13 mouse cellular contexts compared by ENCODE assay signal in the genomic region with DNA sequence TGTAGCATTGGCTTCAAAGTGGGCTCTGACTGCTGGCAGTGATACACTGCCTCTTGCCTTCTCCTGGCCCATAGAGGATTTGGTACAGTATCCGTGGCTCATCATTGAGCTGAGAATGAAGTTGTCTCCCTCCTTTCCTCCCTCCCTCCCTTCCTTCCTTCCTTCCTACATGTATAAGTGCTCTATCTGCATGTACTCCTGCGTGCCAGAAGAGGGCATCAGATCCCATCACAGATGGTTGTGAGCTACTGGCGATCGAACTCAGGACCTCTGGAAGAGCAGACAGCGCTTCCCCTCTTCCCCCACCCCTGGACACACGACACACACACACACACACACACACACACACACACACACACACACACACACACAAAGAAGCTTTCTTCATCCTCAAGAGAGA. TPM values are rescaled to one million over a fixed set of nuclear protein-coding genes. Genes with fewer than 3 reads are reported as not detected.
DNase-seq lines count a peak whose midpoint lies in the region; ATAC-seq and TF ChIP-seq lines count a peak whose summit lies in the region.
"Had no signal": no experiment of that assay in that cellular context is flagged by ENCODE, and none has a peak within 500 bp of the region (broad histone marks: within the 10 kb centered on the region; RNA-seq: fewer than 3 reads in every experiment).

No protein-coding gene starts in this region.

- peak; percentile 64 for TF ChIP-seq RAD21 in CH12.LX (IDR thresholded peaks at IDR 0.05; ENCODE audit: low read depth, low read length)

- peak overlapping the region; percentile 2; the same call in 1 of the 2 replicates for H3K4me2 ChIP-seq in CH12.LX (ENCODE audit: insufficient read depth, low read depth, poor library complexity, severe bottlenecking)
- H3K4me2 ChIP-seq: neural tube, embryonic 15.5 days had no signal

- no peak for TF ChIP-seq EP300 in CH12.LX (IDR thresholded peaks at IDR 0.05; ENCODE audit: low read length)

- peak; percentile 31 for TF ChIP-seq CTCF in left cerebral cortex, adult 2 months (IDR thresholded peaks at IDR 0.05)
- TF ChIP-seq CTCF in CH12.LX (conservative IDR thresholded peaks at IDR 0.05 in 1 of 2, IDR thresholded peaks at IDR 0.05 in 1 of 2; ENCODE audit: low read depth in 2 of 2, low read length in 2 of 2) = peak; percentile 39 to 78; a peak in 3 of 4 replicates

- no peak overlapping the region for H3K4me3 ChIP-seq in left cerebral cortex, adult 2 months
- H3K4me3 ChIP-seq in CH12.LX (replicated peaks in 1 of 3; ENCODE audit: low read depth in 2 of 3, low read length in 2 of 3, poor library complexity in 1 of 3) = no peak overlapping the region
- H3K4me3 ChIP-seq in embryonic facial prominence, embryonic 10.5 days = no peak overlapping the region
- H3K4me3 ChIP-seq: liver, embryonic 15.5 days; neural tube, embryonic 15.5 days had no signal

- peaks cover 5 to 21% of the 10 kb centered on the region in 2 experiments for H3K4me1 ChIP-seq in CH12.LX (ENCODE audit: control insufficient read depth in 1 of 2, insufficient read depth in 2 of 2)
- peaks cover 19% of the 10 kb centered on the region for H3K4me1 ChIP-seq in embryonic facial prominence, embryonic 10.5 days

- ATAC-seq in CD4-positive, CD25-positive, alpha-beta regulatory T cell, adult 4 months = no peak

- H3K9me3 ChIP-seq in CH12.LX (replicated peaks; ENCODE audit: low read length) = no peaks in the 10 kb centered on the region
- no peaks in the 10 kb centered on the region for H3K9me3 ChIP-seq in embryonic facial prominence, embryonic 10.5 days
- H3K9me3 ChIP-seq: liver, embryonic 15.5 days; neural tube, embryonic 15.5 days had no signal

- no peak for TF ChIP-seq POLR2A in CH12.LX (IDR thresholded peaks at IDR 0.05; ENCODE audit: low read depth, low read length)

- intact Hi-C loops in left cerebral cortex, adult 2 months (cut with DNase I) = loop anchor here (2.0 kb wide), 2 partner anchors 142 to 230 kb away; no protein-coding TSS in a partner anchor
- intact Hi-C loops in left cerebral cortex, postnatal 36 days (cut with DNase I) = loop anchor here (2.0 to 5.0 kb wide), 3 partner anchors 44 to 229 kb away; no protein-coding TSS in a partner anchor

- in situ Hi-C loops in CH12.LX (cut with MboI; ENCODE audit: low pct_ligation_motif_present, low pct_unique_long_range_greater_than_20kb, low sequenced_read_pairs) = no loop called here

- dilution Hi-C loops in CH12.LX (cut with MboI; ENCODE audit: extremely low pct_ligation_motif_present, extremely low pct_unique_long_range_greater_than_20kb, low sequenced_read_pairs) = no loop called here

- H3K27me3 ChIP-seq in CH12.LX (replicated peaks) = no peaks in the 10 kb centered on the region
- no peaks in the 10 kb centered on the region for H3K27me3 ChIP-seq in embryonic facial prominence, embryonic 10.5 days (replicated peaks; ENCODE audit: low read depth, poor library complexity, severe bottlenecking)
- H3K27me3 ChIP-seq: liver, embryonic 15.5 days; neural tube, embryonic 15.5 days had no signal

- H3K27ac ChIP-seq in left cerebral cortex, adult 2 months = no peak overlapping the region
- no peak overlapping the region for H3K27ac ChIP-seq in CH12.LX (ENCODE audit: insufficient read depth, low read depth)
- H3K27ac ChIP-seq in embryonic facial prominence, embryonic 10.5 days (replicated peaks) = no peak overlapping the region
- H3K27ac ChIP-seq: liver, embryonic 15.5 days; neural tube, embryonic 15.5 days had no signal

- peak; percentile 62 for DNase-seq in CD4-positive, CD25-positive, alpha-beta regulatory T cell, adult 2 months (ENCODE audit: low read depth, low spot score)
- no peak for DNase-seq in left cerebral cortex, adult 2 months (ENCODE audit: extremely low spot score in 1 of 2, low spot score in 2 of 2)
- DNase-seq in left cerebral cortex, postnatal 36 days (ENCODE audit: low spot score in 2 of 2) = no peak
- DNase-seq in CH12.LX (ENCODE audit: extremely low read depth) = peak; percentile 47
- peak; percentile 21 for DNase-seq in embryonic facial prominence, embryonic 10.5 days (ENCODE audit: low spot score)
- DNase-seq in layer of hippocampus, postnatal 10 days (ENCODE audit: low spot score in 2 of 2) = no peak
- no peak for DNase-seq in urinary bladder, postnatal 14 days (ENCODE audit: low spot score)
- DNase-seq: B cell, adult 2 months had no signal

- H3K79me2 ChIP-seq in CH12.LX (replicated peaks; ENCODE audit: control insufficient read depth, extremely low read depth, insufficient read depth, poor library complexity, severe bottlenecking) = no peaks in the 10 kb centered on the region

- no peak overlapping the region for H3K9ac ChIP-seq in CH12.LX (ENCODE audit: insufficient read depth, low read depth)
- H3K9ac ChIP-seq: liver, embryonic 15.5 days; neural tube, embryonic 15.5 days had no signal

- H3K36me3 ChIP-seq in CH12.LX (replicated peaks in 1 of 2; ENCODE audit: control insufficient read depth in 1 of 2, insufficient read depth in 1 of 2, low read length in 1 of 2) = no peaks in the 10 kb centered on the region
- no peaks in the 10 kb centered on the region for H3K36me3 ChIP-seq in embryonic facial prominence, embryonic 10.5 days (replicated peaks)
- H3K36me3 ChIP-seq: liver, embryonic 15.5 days; neural tube, embryonic 15.5 days had no signal

- WGBS in embryonic facial prominence, embryonic 10.5 days = 54% methylated on average over 6 of the region's 6 CpGs

TF ChIP-seq in CH12.LX, 34 proteins besides CTCF, POLR2A, EP300 and RAD21:
- TF ChIP-seq TCF12 (IDR thresholded peaks at IDR 0.05; ENCODE audit: low read depth, low read length) = peak; percentile 41; the same call in 1 of the 2 replicates
- no peak for TF ChIP-seq MXI1 (IDR thresholded peaks at IDR 0.05; ENCODE audit: low read depth, low read length)
- TF ChIP-seq CHD2 (IDR thresholded peaks at IDR 0.05; ENCODE audit: low read length) = no peak
- TF ChIP-seq KAT2A (IDR thresholded peaks at IDR 0.05; ENCODE audit: insufficient replicate concordance, low read length) = no peak
- peak; percentile 80 for TF ChIP-seq SMC3 (IDR thresholded peaks at IDR 0.05; ENCODE audit: low read depth, low read length)
- TF ChIP-seq NELFE (IDR thresholded peaks at IDR 0.05; ENCODE audit: low read depth, low read length) = no peak
- TF ChIP-seq MAX (IDR thresholded peaks at IDR 0.05; ENCODE audit: low read length) = no peak
- no peak for TF ChIP-seq PAX5 (IDR thresholded peaks at IDR 0.05; ENCODE audit: low read length)
- TF ChIP-seq MEF2A (IDR thresholded peaks at IDR 0.05; ENCODE audit: borderline replicate concordance, low read depth, low read length) = peak; percentile 22; the same call in 1 of the 2 replicates
- peak; percentile 73 for TF ChIP-seq MAZ (IDR thresholded peaks at IDR 0.05; ENCODE audit: low read depth, low read length)
- TF ChIP-seq JUND (conservative IDR thresholded peaks at IDR 0.05; ENCODE audit: low read depth, low read length) = no peak
- peak; percentile 51; the same call in 1 of the 2 replicates for TF ChIP-seq ELF1 (IDR thresholded peaks at IDR 0.05; ENCODE audit: low read depth, low read length)
- TF ChIP-seq CHD1 (IDR thresholded peaks at IDR 0.05; ENCODE audit: low read depth, low read length) = no peak
- TF ChIP-seq USF1 (IDR thresholded peaks at IDR 0.05; ENCODE audit: low read depth, low read length) = no peak
- no peak for TF ChIP-seq ETS1 (conservative IDR thresholded peaks at IDR 0.05; ENCODE audit: low read depth, low read length)
- TF ChIP-seq BHLHE40 (IDR thresholded peaks at IDR 0.05; ENCODE audit: low read depth, low read length) = no peak
- TF ChIP-seq IRF4 (IDR thresholded peaks at IDR 0.05; ENCODE audit: low read depth, low read length) = no peak
- no peak for TF ChIP-seq TBP (conservative IDR thresholded peaks at IDR 0.05; ENCODE audit: low read depth, low read length)
- TF ChIP-seq MAFK (IDR thresholded peaks at IDR 0.05; ENCODE audit: insufficient replicate concordance, low read length) = no peak
- no peak for TF ChIP-seq E2F4 (IDR thresholded peaks at IDR 0.05; ENCODE audit: insufficient replicate concordance, low read depth, low read length)
- TF ChIP-seq JUN (IDR thresholded peaks at IDR 0.05; ENCODE audit: insufficient read depth, low read depth, low read length) = no peak
- no peak for TF ChIP-seq UBTF (IDR thresholded peaks at IDR 0.05; ENCODE audit: low read depth, low read length)
- no peak for TF ChIP-seq ZNF384 (IDR thresholded peaks at IDR 0.05; ENCODE audit: low read depth, low read length)
- TF ChIP-seq ZC3H11A (IDR thresholded peaks at IDR 0.05; ENCODE audit: low read depth, low read length) = 0 out of 2 replicates have a peak, but pooled peaks have one; percentile 6
- no peak for TF ChIP-seq GABPA (IDR thresholded peaks at IDR 0.05; ENCODE audit: insufficient replicate concordance, low read depth, low read length)
- no peak for TF ChIP-seq ZMIZ1 (IDR thresholded peaks at IDR 0.05; ENCODE audit: low read depth, low read length)
- no peak for TF ChIP-seq SIN3A (IDR thresholded peaks at IDR 0.05; ENCODE audit: low read length)
- TF ChIP-seq USF2 (conservative IDR thresholded peaks at IDR 0.05; ENCODE audit: low read depth, low read length) = no peak
- no peak for TF ChIP-seq ZKSCAN1 (IDR thresholded peaks at IDR 0.05; ENCODE audit: borderline replicate concordance, low read depth, low read length)
- TF ChIP-seq NRF1 (IDR thresholded peaks at IDR 0.05; ENCODE audit: low read depth, low read length) = no peak

RNA-seq across cellular contexts. Expression of gene Gm14214, which starts 56.7 kb away (rescaled TPM):
- polyA plus RNA-seq in CD4-positive, CD25-positive, alpha-beta regulatory T cell, adult 4 months (2017; shearing (Covaris generic)) = not detected
- total RNA-seq in left cerebral cortex, adult 2 months (2021) = not detected
- not detected for total RNA-seq in left cerebral cortex, postnatal 36 days (2021)
- total RNA-seq in CH12.LX (2012; rRNA removed) (not detected in 2 replicates), CH12.LX (2014; rRNA removed) (not detected in 2 replicates)
- polyA plus RNA-seq in CH12.LX (2012; ENCODE audit: insufficient read length, low read depth) = 0.41 TPM in 1 of 2 replicates, not detected in the other
- not detected in 2 replicates for polyA plus RNA-seq in embryonic facial prominence, embryonic 10.5 days (2016; fragmentation: Nextera tagmentation; extraction: Ambion mirVana)
- not detected for total RNA-seq in layer of hippocampus, postnatal 10 days (2021)
- total RNA-seq: heart, adult 8-10 months had no signal
- polyA plus RNA-seq: kidney, embryonic 14.5 days; liver, embryonic 15.5 days; neural tube, embryonic 15.5 days had no signal

Comparison
In these comparisons a context has a peak if more than half of its experiments do, and no peak if none do; other contexts are left out.
1. DNase-seq: peak in CD4-positive, CD25-positive, alpha-beta regulatory T cell, adult 2 months (single experiment), CH12.LX (single experiment) and embryonic facial prominence, embryonic 10.5 days (single experiment); none in left cerebral cortex, adult 2 months (0 of 2), left cerebral cortex, postnatal 36 days (0 of 2), layer of hippocampus, postnatal 10 days (0 of 2) and urinary bladder, postnatal 14 days (single experiment).